Mouse (Mus musculus): ENCODE results near the gene Lsamp. TPM values are rescaled to one million over a fixed set of nuclear protein-coding genes. Genes with fewer than 3 reads are reported as not detected.

Lsamp gene
- polyA plus RNA-seq, 1 experiment from 2014 or later = 0.04 TPM

GRCm38 (mm10) chr16:41623871-41624270 is 1639.7 kb downstream of the Lsamp start:
- H3K4me2 ChIP-seq (ENCODE audit: low read depth, low read length) = no peak overlapping the region
- no peak overlapping the region for H3K4me3 ChIP-seq (ENCODE audit: low read depth, low read length)
- WGBS (ENCODE audit: insufficient replicate concordance) = 73% methylated on average over 1 of the region's 1 CpGs
- no peaks in the 10 kb centered on the region for H3K9me3 ChIP-seq (ENCODE audit: low read length)
- no peaks in the 10 kb centered on the region for H3K36me3 ChIP-seq (replicated peaks; ENCODE audit: insufficient read depth, low read length)
- TF ChIP-seq CTCF (IDR thresholded peaks at IDR 0.05; ENCODE audit: low read depth) (no peak), EP300 (IDR thresholded peaks at IDR 0.05; ENCODE audit: low read depth) (no peak)
- H3K27ac ChIP-seq (ENCODE audit: low read depth) = no peak overlapping the region
- ATAC-seq = no peak
- no peak overlapping the region for H3K9ac ChIP-seq (replicated peaks)
- no peaks in the 10 kb centered on the region for H3K27me3 ChIP-seq (ENCODE audit: insufficient read depth, low read length)
- no peaks in the 10 kb centered on the region for H3K4me1 ChIP-seq (ENCODE audit: insufficient read depth)
- DNase-seq = no peak

GRCm38 (mm10) chr16:41633898-41634297 is 1649.7 kb downstream of the Lsamp start:
- WGBS (ENCODE audit: insufficient replicate concordance) = 53% methylated on average over 2 of the region's 2 CpGs
- ATAC-seq (no peak), DNase-seq (no peak)
- no peaks in the 10 kb centered on the region for H3K4me1 ChIP-seq (ENCODE audit: insufficient read depth)
- H3K4me2 ChIP-seq (ENCODE audit: low read depth, low read length) = no peak overlapping the region
- no peak overlapping the region for H3K4me3 ChIP-seq (ENCODE audit: low read depth, low read length)
- H3K36me3 ChIP-seq (replicated peaks; ENCODE audit: insufficient read depth, low read length) = no peaks in the 10 kb centered on the region
- no peaks in the 10 kb centered on the region for H3K27me3 ChIP-seq (ENCODE audit: insufficient read depth, low read length)
- no peak overlapping the region for H3K27ac ChIP-seq (ENCODE audit: low read depth)
- H3K9ac ChIP-seq (replicated peaks) = no peak overlapping the region
- TF ChIP-seq EP300 (IDR thresholded peaks at IDR 0.05; ENCODE audit: low read depth) (no peak), CTCF (IDR thresholded peaks at IDR 0.05; ENCODE audit: low read depth) (no peak)
- no peaks in the 10 kb centered on the region for H3K9me3 ChIP-seq (ENCODE audit: low read length)

- ATAC-seq = no peak
These were observed 1656.7 kb downstream of the Lsamp start for GRCm38 (mm10) chr16:41640876-41641275.

GRCm38 (mm10) chr16:41653261-41653660 is 1669.1 kb downstream of the Lsamp start:
- no peak overlapping the region for H3K27ac ChIP-seq (ENCODE audit: low read depth)
- H3K4me3 ChIP-seq (ENCODE audit: low read depth, low read length) = no peak overlapping the region
- no peaks in the 10 kb centered on the region for H3K36me3 ChIP-seq (replicated peaks; ENCODE audit: insufficient read depth, low read length)
- H3K27me3 ChIP-seq (ENCODE audit: insufficient read depth, low read length) = no peaks in the 10 kb centered on the region
- no peak for ATAC-seq
- H3K4me1 ChIP-seq (ENCODE audit: insufficient read depth) = no peaks in the 10 kb centered on the region
- no peak overlapping the region for H3K9ac ChIP-seq (replicated peaks)
- TF ChIP-seq CTCF (IDR thresholded peaks at IDR 0.05; ENCODE audit: low read depth) (no peak), EP300 (IDR thresholded peaks at IDR 0.05; ENCODE audit: low read depth) (no peak)
- DNase-seq = no peak
- WGBS (ENCODE audit: insufficient replicate concordance) = 74% methylated on average over 2 of the region's 2 CpGs
- no peaks in the 10 kb centered on the region for H3K9me3 ChIP-seq (ENCODE audit: low read length)
- H3K4me2 ChIP-seq (ENCODE audit: low read depth, low read length) = no peak overlapping the region

More at GRCm38 (mm10) chr16:41640876-41641275, 1656.7 kb downstream of the Lsamp start:
- Histone ChIP-seq H3K4me1 (ENCODE audit: insufficient read depth) (no peaks in the 10 kb centered on the region), H3K27me3 (ENCODE audit: insufficient read depth, low read length) (no peaks in the 10 kb centered on the region), H3K4me2 (ENCODE audit: low read depth, low read length) (no peak overlapping the region), H3K9me3 (ENCODE audit: low read length) (no peaks in the 10 kb centered on the region), H3K9ac (replicated peaks) (no peak overlapping the region), H3K36me3 (replicated peaks; ENCODE audit: insufficient read depth, low read length) (no peaks in the 10 kb centered on the region), H3K27ac (ENCODE audit: low read depth) (no peak overlapping the region), H3K4me3 (ENCODE audit: low read depth, low read length) (no peak overlapping the region)
- TF ChIP-seq EP300 (IDR thresholded peaks at IDR 0.05; ENCODE audit: low read depth) (no peak), CTCF (IDR thresholded peaks at IDR 0.05; ENCODE audit: low read depth) (no peak)
- no peak for DNase-seq
- 45% methylated on average over 2 of the region's 2 CpGs for WGBS (ENCODE audit: insufficient replicate concordance)

- no peaks in the 10 kb centered on the region for H3K27me3 ChIP-seq (ENCODE audit: insufficient read depth, low read length)
- no peak overlapping the region for H3K27ac ChIP-seq (ENCODE audit: low read depth)
- WGBS (ENCODE audit: insufficient replicate concordance) = 65% methylated on average over 2 of the region's 2 CpGs
- ATAC-seq (no peak), DNase-seq (no peak)
- H3K36me3 ChIP-seq (replicated peaks; ENCODE audit: insufficient read depth, low read length) = no peaks in the 10 kb centered on the region
- TF ChIP-seq CTCF (IDR thresholded peaks at IDR 0.05; ENCODE audit: low read depth) (no peak), EP300 (IDR thresholded peaks at IDR 0.05; ENCODE audit: low read depth) (no peak)
- H3K9me3 ChIP-seq (ENCODE audit: low read length) = no peaks in the 10 kb centered on the region
- no peak overlapping the region for H3K4me3 ChIP-seq (ENCODE audit: low read depth, low read length)
- no peaks in the 10 kb centered on the region for H3K4me1 ChIP-seq (ENCODE audit: insufficient read depth)
- no peak overlapping the region for H3K9ac ChIP-seq (replicated peaks)
- no peak overlapping the region for H3K4me2 ChIP-seq (ENCODE audit: low read depth, low read length)
These were observed 1690.3 kb downstream of the Lsamp start for GRCm38 (mm10) chr16:41674316-41675038.

GRCm38 (mm10) chr16:41675774-41676173 is 1691.6 kb downstream of the Lsamp start:
- Histone ChIP-seq H3K9ac (replicated peaks) (no peak overlapping the region), H3K4me1 (ENCODE audit: insufficient read depth) (no peaks in the 10 kb centered on the region), H3K4me3 (ENCODE audit: low read depth, low read length) (no peak overlapping the region), H3K9me3 (ENCODE audit: low read length) (no peaks in the 10 kb centered on the region), H3K36me3 (replicated peaks; ENCODE audit: insufficient read depth, low read length) (no peaks in the 10 kb centered on the region), H3K27me3 (ENCODE audit: insufficient read depth, low read length) (no peaks in the 10 kb centered on the region), H3K27ac (ENCODE audit: low read depth) (no peak overlapping the region), H3K4me2 (ENCODE audit: low read depth, low read length) (no peak overlapping the region)
- 77% methylated on average over 3 of the region's 3 CpGs for WGBS (ENCODE audit: insufficient replicate concordance)
- DNase-seq (no peak), ATAC-seq (no peak)
- TF ChIP-seq CTCF (IDR thresholded peaks at IDR 0.05; ENCODE audit: low read depth) (no peak), EP300 (IDR thresholded peaks at IDR 0.05; ENCODE audit: low read depth) (no peak)
